19 mouse cellular contexts compared by ENCODE assay signal in genomic region chr15:79050964-79051363, GRCm38 (mm10). TPM values are rescaled to one million over a fixed set of nuclear protein-coding genes. Genes with fewer than 3 reads are reported as not detected.
DNase-seq lines count a peak whose midpoint lies in the region; ATAC-seq and TF ChIP-seq lines count a peak whose summit lies in the region.
"Had no signal": no experiment of that assay in that cellular context is flagged by ENCODE, and none has a peak within 500 bp of the region (broad histone marks: within the 10 kb centered on the region; RNA-seq: fewer than 3 reads in every experiment).

No protein-coding gene starts in this region.

- no peak overlapping the region for H3K9ac ChIP-seq in embryonic facial prominence, embryonic 12.5 days
- 0 out of 2 replicates have a peak overlapping the region, but pooled peaks have one; percentile 6 for H3K9ac ChIP-seq in intestine, embryonic 15.5 days
- H3K9ac ChIP-seq in liver, postnatal 0 days (replicated peaks) = 0 out of 2 replicates have a peak overlapping the region, but pooled peaks have one; percentile 26
- H3K9ac ChIP-seq: heart, embryonic 12.5 days; midbrain, embryonic 15.5 days had no signal

- H3K4me2 ChIP-seq in embryonic facial prominence, embryonic 12.5 days (replicated peaks) = no peak overlapping the region
- peak overlapping the region; percentile 10; the same call in 1 of the 2 replicates for H3K4me2 ChIP-seq in intestine, embryonic 15.5 days (replicated peaks)
- peak overlapping the region; percentile 29 for H3K4me2 ChIP-seq in liver, postnatal 0 days (ENCODE audit: low read depth, low read length)
- H3K4me2 ChIP-seq: heart, embryonic 12.5 days; midbrain, embryonic 15.5 days had no signal

- no peak for DNase-seq in embryonic facial prominence, embryonic 10.5 days (ENCODE audit: low spot score)
- DNase-seq in layer of hippocampus, adult 2 months (ENCODE audit: low spot score in 2 of 2) = no peak
- DNase-seq in layer of hippocampus, postnatal 25 days (ENCODE audit: extremely low spot score in 1 of 2, low spot score in 1 of 2) = no peak
- no peak for DNase-seq in liver, postnatal 0 days
- DNase-seq in adrenal gland, postnatal 25 days = no peak
- no peak for DNase-seq in testis, postnatal 10 days (ENCODE audit: low spot score)
- DNase-seq: cerebellum, adult 11-12 months; cerebellum, postnatal 36 days; heart, postnatal 4 days had no signal

- no peaks in the 10 kb centered on the region for H3K4me1 ChIP-seq in embryonic facial prominence, embryonic 12.5 days
- H3K4me1 ChIP-seq in embryonic facial prominence, embryonic 10.5 days = peaks cover 10% of the 10 kb centered on the region
- H3K4me1 ChIP-seq in intestine, embryonic 15.5 days (replicated peaks) = peaks cover 11% of the 10 kb centered on the region
- H3K4me1 ChIP-seq in liver, postnatal 0 days (ENCODE audit: insufficient read depth) = 0 out of 2 replicates have a peak, but pooled peaks cover 2% of the 10 kb centered on the region
- H3K4me1 ChIP-seq: midbrain, embryonic 15.5 days had no signal

- no peaks in the 10 kb centered on the region for H3K9me3 ChIP-seq in embryonic facial prominence, embryonic 12.5 days
- H3K9me3 ChIP-seq in embryonic facial prominence, embryonic 10.5 days = no peaks in the 10 kb centered on the region
- H3K9me3 ChIP-seq in intestine, embryonic 15.5 days = no peaks in the 10 kb centered on the region
- H3K9me3 ChIP-seq in liver, postnatal 0 days (ENCODE audit: low read length) = no peaks in the 10 kb centered on the region
- H3K9me3 ChIP-seq: heart, embryonic 12.5 days; midbrain, embryonic 15.5 days had no signal

- no peaks in the 10 kb centered on the region for H3K27me3 ChIP-seq in embryonic facial prominence, embryonic 12.5 days
- H3K27me3 ChIP-seq in embryonic facial prominence, embryonic 10.5 days (replicated peaks; ENCODE audit: low read depth, poor library complexity, severe bottlenecking) = peaks cover 10% of the 10 kb centered on the region
- H3K27me3 ChIP-seq in intestine, embryonic 15.5 days (replicated peaks) = no peaks in the 10 kb centered on the region
- H3K27me3 ChIP-seq in liver, postnatal 0 days (ENCODE audit: insufficient read depth, low read length) = no peaks in the 10 kb centered on the region
- H3K27me3 ChIP-seq: heart, embryonic 12.5 days; midbrain, embryonic 15.5 days; Patski had no signal

- TF ChIP-seq CTCF in layer of hippocampus, adult 2 months (conservative IDR thresholded peaks at IDR 0.05) = no peak
- no peak for TF ChIP-seq CTCF in liver, postnatal 0 days (IDR thresholded peaks at IDR 0.05; ENCODE audit: low read depth)

- TF ChIP-seq EP300 in liver, postnatal 0 days (IDR thresholded peaks at IDR 0.05; ENCODE audit: low read depth) = no peak

- peak overlapping the region; percentile 31; the same call in 1 of the 2 replicates for H3K27ac ChIP-seq in embryonic facial prominence, embryonic 12.5 days
- H3K27ac ChIP-seq in embryonic facial prominence, embryonic 10.5 days (replicated peaks) = no peak overlapping the region
- peak overlapping the region; percentile 71 for H3K27ac ChIP-seq in layer of hippocampus, adult 2 months
- H3K27ac ChIP-seq in intestine, embryonic 15.5 days = peak overlapping the region; percentile 70
- peak overlapping the region; percentile 61 for H3K27ac ChIP-seq in liver, postnatal 0 days (ENCODE audit: low read depth)
- H3K27ac ChIP-seq: midbrain, embryonic 15.5 days had no signal

- ATAC-seq in embryonic facial prominence, embryonic 12.5 days (ENCODE audit: insufficient number of reproducible peaks, insufficient read depth, low FRiP score, low TSS enrichment) = no peak
- peak; percentile 11; the same call in 1 of the 2 replicates for ATAC-seq in intestine, embryonic 15.5 days
- 0 out of 2 replicates have a peak, but pooled peaks have one; percentile 5 for ATAC-seq in liver, postnatal 0 days
- ATAC-seq: midbrain, embryonic 15.5 days had no signal

- 82% methylated on average over 2 of the region's 2 CpGs for WGBS in embryonic facial prominence, embryonic 12.5 days
- 79% methylated on average over 2 of the region's 2 CpGs for WGBS in embryonic facial prominence, embryonic 10.5 days
- WGBS in intestine, embryonic 15.5 days = 77% methylated on average over 2 of the region's 2 CpGs
- WGBS in liver, postnatal 0 days (ENCODE audit: insufficient replicate concordance) = 55% methylated on average over 2 of the region's 2 CpGs

- no peak overlapping the region for H3K4me3 ChIP-seq in embryonic facial prominence, embryonic 12.5 days
- no peak overlapping the region for H3K4me3 ChIP-seq in embryonic facial prominence, embryonic 10.5 days
- H3K4me3 ChIP-seq in layer of hippocampus, adult 2 months = no peak overlapping the region
- H3K4me3 ChIP-seq in intestine, embryonic 15.5 days (replicated peaks) = no peak overlapping the region
- no peak overlapping the region for H3K4me3 ChIP-seq in liver, postnatal 0 days (ENCODE audit: low read depth, low read length)
- H3K4me3 ChIP-seq: heart, embryonic 12.5 days; midbrain, embryonic 15.5 days had no signal

- H3K36me3 ChIP-seq in embryonic facial prominence, embryonic 12.5 days = peaks cover 37% of the 10 kb centered on the region
- H3K36me3 ChIP-seq in embryonic facial prominence, embryonic 10.5 days (replicated peaks) = peaks cover 43% of the 10 kb centered on the region
- peaks cover 31% of the 10 kb centered on the region for H3K36me3 ChIP-seq in intestine, embryonic 15.5 days
- peaks cover 35% of the 10 kb centered on the region for H3K36me3 ChIP-seq in liver, postnatal 0 days (replicated peaks; ENCODE audit: insufficient read depth, low read length)

RNA-seq across cellular contexts. Expression of gene Galr3, which starts 9.3 kb away (rescaled TPM):
- polyA plus RNA-seq in embryonic facial prominence, embryonic 12.5 days (2016; fragmentation: Nextera tagmentation; extraction: Ambion mirVana) = not detected in 2 replicates
- not detected in 2 replicates for polyA plus RNA-seq in embryonic facial prominence, embryonic 10.5 days (2016; fragmentation: Nextera tagmentation; extraction: Ambion mirVana)
- total RNA-seq in layer of hippocampus, adult 2 months (2021) = under 1 TPM in 1 of 2 experiments, not detected in 1; 0.39 TPM
- total RNA-seq in layer of hippocampus, postnatal 25 days (2021) = not detected
- polyA plus RNA-seq in intestine, embryonic 15.5 days (2015; fragmentation: Nextera tagmentation; extraction: Ambion mirVana) = 1.6 and 1.8 TPM in 2 replicates
- 0.08 and 0.16 TPM in 2 replicates for polyA plus RNA-seq in liver, postnatal 0 days (2015; fragmentation: Nextera tagmentation; extraction: Ambion mirVana)
- 0.39 TPM in 1 of 2 replicates, not detected in the other for total RNA-seq in adrenal gland, postnatal 25 days (2021)
- total RNA-seq: gastrocnemius, postnatal 4 days; heart, postnatal 4 days; megakaryocyte, adult 5-6 weeks had no signal
- polyA plus RNA-seq: embryonic facial prominence, embryonic 14.5 days; forebrain, embryonic 11.5 days; heart, embryonic 12.5 days; midbrain, embryonic 15.5 days; neural tube, embryonic 11.5 days had no signal

RNA-seq across cellular contexts. Expression of gene Ankrd54, which starts 11.7 kb away (rescaled TPM):
- polyA plus RNA-seq in embryonic facial prominence, embryonic 12.5 days (2016; fragmentation: Nextera tagmentation; extraction: Ambion mirVana) = 55.9 and 65.5 TPM in 2 replicates
- polyA plus RNA-seq in embryonic facial prominence, embryonic 10.5 days (2016; fragmentation: Nextera tagmentation; extraction: Ambion mirVana) = 57.7 and 61.8 TPM in 2 replicates
- total RNA-seq in layer of hippocampus, adult 2 months (2021) = 10 to 100 TPM; 17.4 to 19.5 TPM
- total RNA-seq in layer of hippocampus, postnatal 25 days (2021) = 10 to 100 TPM; 17.2 to 17.3 TPM
- polyA plus RNA-seq in intestine, embryonic 15.5 days (2015; fragmentation: Nextera tagmentation; extraction: Ambion mirVana) = 53.5 and 56.2 TPM in 2 replicates
- 21.3 and 22.5 TPM in 2 replicates for polyA plus RNA-seq in liver, postnatal 0 days (2015; fragmentation: Nextera tagmentation; extraction: Ambion mirVana)
- total RNA-seq in adrenal gland, postnatal 25 days (2021) = 20.4 and 27.4 TPM in 2 replicates

RNA-seq across cellular contexts. Expression of gene H1f0, which starts 22.7 kb away (rescaled TPM):
- 513 and 519 TPM in 2 replicates for polyA plus RNA-seq in embryonic facial prominence, embryonic 12.5 days (2016; fragmentation: Nextera tagmentation; extraction: Ambion mirVana)
- 371 and 392 TPM in 2 replicates for polyA plus RNA-seq in embryonic facial prominence, embryonic 10.5 days (2016; fragmentation: Nextera tagmentation; extraction: Ambion mirVana)
- total RNA-seq in layer of hippocampus, adult 2 months (2021) = 10 to 100 TPM; 86.3 to 89.0 TPM
- 100 to 1,000 TPM; 101 to 108 TPM for total RNA-seq in layer of hippocampus, postnatal 25 days (2021)
- polyA plus RNA-seq in intestine, embryonic 15.5 days (2015; fragmentation: Nextera tagmentation; extraction: Ambion mirVana) = 441 and 523 TPM in 2 replicates
- polyA plus RNA-seq in liver, postnatal 0 days (2015; fragmentation: Nextera tagmentation; extraction: Ambion mirVana) = 125 and 140 TPM in 2 replicates
- total RNA-seq in adrenal gland, postnatal 25 days (2021) = 159 and 217 TPM in 2 replicates

RNA-seq across cellular contexts. Expression of gene Eif3l, which starts 24.0 kb away (rescaled TPM):
- 229 and 235 TPM in 2 replicates for polyA plus RNA-seq in embryonic facial prominence, embryonic 12.5 days (2016; fragmentation: Nextera tagmentation; extraction: Ambion mirVana)
- 280 and 287 TPM in 2 replicates for polyA plus RNA-seq in embryonic facial prominence, embryonic 10.5 days (2016; fragmentation: Nextera tagmentation; extraction: Ambion mirVana)
- 10 to 100 TPM; 68.9 to 69.5 TPM for total RNA-seq in layer of hippocampus, adult 2 months (2021)
- total RNA-seq in layer of hippocampus, postnatal 25 days (2021) = 10 to 100 TPM; 71.9 to 74.9 TPM
- 229 and 241 TPM in 2 replicates for polyA plus RNA-seq in intestine, embryonic 15.5 days (2015; fragmentation: Nextera tagmentation; extraction: Ambion mirVana)
- polyA plus RNA-seq in liver, postnatal 0 days (2015; fragmentation: Nextera tagmentation; extraction: Ambion mirVana) = 70.9 and 76.4 TPM in 2 replicates
- total RNA-seq in adrenal gland, postnatal 25 days (2021) = 150 and 151 TPM in 2 replicates

RNA-seq across cellular contexts. Expression of gene Micall1, which starts 57.7 kb away (rescaled TPM):
- polyA plus RNA-seq in embryonic facial prominence, embryonic 12.5 days (2016; fragmentation: Nextera tagmentation; extraction: Ambion mirVana) = 12.0 and 12.6 TPM in 2 replicates
- 7.3 and 7.4 TPM in 2 replicates for polyA plus RNA-seq in embryonic facial prominence, embryonic 10.5 days (2016; fragmentation: Nextera tagmentation; extraction: Ambion mirVana)
- 10 to 100 TPM; 31.4 to 35.3 TPM for total RNA-seq in layer of hippocampus, adult 2 months (2021)
- total RNA-seq in layer of hippocampus, postnatal 25 days (2021) = 10 to 100 TPM; 34.3 to 41.6 TPM
- polyA plus RNA-seq in intestine, embryonic 15.5 days (2015; fragmentation: Nextera tagmentation; extraction: Ambion mirVana) = 8.3 TPM in 2 replicates
- 0.92 and 1.3 TPM in 2 replicates for polyA plus RNA-seq in liver, postnatal 0 days (2015; fragmentation: Nextera tagmentation; extraction: Ambion mirVana)
- total RNA-seq in adrenal gland, postnatal 25 days (2021) = 42.9 and 57.5 TPM in 2 replicates
